Mouse (Mus musculus) bone marrow, adult 2 months (tissue): ENCODE measurements around the gene Jup.

Experiments used
- CTCF ChIP-seq: fragments of 200-500 bp; IDR thresholded peaks from 2 replicates; pipeline ENCODE4 v1.5.1; 2011; ENCODE audit warnings: low read length, control low read depth; ENCODE audit not compliant: control insufficient read depth, insufficient read depth
- POLR2A ChIP-seq: fragments of 200-500 bp; IDR thresholded peaks from 2 replicates; pipeline ENCODE4 v1.6.1; 2011; ENCODE audit warnings: low read depth, mild to moderate bottlenecking, control low read depth, low read length, borderline replicate concordance; ENCODE audit not compliant: control insufficient read depth

GRCm38 (mm10) chr11:100387589-100388375 is 9.8 kb downstream of the Jup start:
- TF ChIP-seq CTCF (no peak), POLR2A (no peak)
